Mouse (Mus musculus) olfactory bulb, adult 2 months (tissue): Measurements from ENCODE around the gene Traf3ip2. TPM values are rescaled to one million over a fixed set of nuclear protein-coding genes. Genes with fewer than 3 reads are reported as not detected.
A peak's percentile ranks its signal among the peaks of the same experiment; 100 is the strongest.

Experiments
- H3K27ac ChIP-seq: fragments of 200-500 bp; 2 replicates; pipeline ENCODE4 v1.5.1; 2012; ENCODE audit warnings: low read depth, low read length; ENCODE audit not compliant: insufficient read depth
- H3K4me1 ChIP-seq: fragments of 200-500 bp; 2 replicates; pipeline ENCODE4 v1.6.1; 2012; ENCODE audit warnings: low read length; ENCODE audit not compliant: control insufficient read depth, insufficient read depth
- H3K4me3 ChIP-seq: fragments of 200-500 bp; 2 replicates; pipeline ENCODE4 v1.5.1; 2012; ENCODE audit warnings: mild to moderate bottlenecking, low read depth, low read length, moderate library complexity; ENCODE audit not compliant: insufficient read depth
- CTCF ChIP-seq: fragments of 200-500 bp; IDR thresholded peaks from 2 replicates; pipeline ENCODE4 v1.5.1; 2012; ENCODE audit warnings: low read depth, mild to moderate bottlenecking, low read length, moderate library complexity; ENCODE audit not compliant: insufficient read depth
- POLR2A ChIP-seq: fragments of 200-500 bp; IDR thresholded peaks from 2 replicates; pipeline ENCODE4 v1.6.1; 2012; ENCODE audit warnings: mild to moderate bottlenecking, low read depth, low read length, moderate library complexity; ENCODE audit not compliant: insufficient read depth
- WGBS: fragments of 180-500 bp; shearing (Covaris S2); methylation state at CpG from one replicate; pipeline ENCODE4 v1.1.7; 2018; 5-methylcytosine and 5-hydroxymethylcytosine counted together
- polyA plus RNA-seq: library from polyadenylated mRNA; stranded (reverse); fragments of >200 nt; gene quantifications from 2 replicates; pipeline ENCODE4 v1.2.4, GENCODE M21; 2012; ENCODE audit warnings: low replicate concordance; ENCODE audit not compliant: missing spikeins, insufficient read depth, insufficient read length

The Traf3ip2 gene
- polyA plus RNA-seq, 1 experiment: not detected

DNA sequence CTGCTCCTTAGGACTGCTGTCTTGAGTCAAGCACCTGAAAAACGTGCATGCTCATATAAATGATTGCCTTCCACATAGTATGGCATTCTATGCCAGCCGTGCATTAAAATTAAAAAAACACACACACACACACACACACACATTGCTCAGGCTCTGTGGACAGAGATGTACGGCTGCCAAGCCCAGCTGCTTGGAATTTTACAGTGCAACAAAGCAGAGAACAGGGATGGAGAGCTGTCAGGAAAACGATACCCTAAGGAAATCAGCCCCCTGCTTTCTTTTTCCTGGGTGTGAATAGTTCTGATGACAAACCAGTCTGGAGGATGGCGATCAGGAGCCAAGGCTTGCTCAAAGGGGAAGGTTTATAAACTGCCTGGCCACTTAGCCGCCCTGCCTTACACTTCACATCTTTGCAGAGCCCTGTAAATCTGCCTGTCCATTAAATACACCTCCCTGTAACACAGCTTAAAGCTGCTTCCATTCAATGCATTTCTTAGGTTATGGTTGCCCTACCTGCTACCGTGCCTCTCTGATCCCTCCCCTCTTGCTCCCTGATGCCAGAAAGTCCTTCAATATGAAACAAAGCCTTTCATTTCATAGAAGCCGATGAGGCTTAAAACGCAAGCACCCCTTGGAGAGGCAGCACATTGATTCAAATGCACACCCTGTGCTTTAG, 15.5 kb upstream of the Traf3ip2 start:
- H3K4me1 ChIP-seq: no peaks in the 10 kb centered on the region
- H3K4me3 ChIP-seq: no peak overlapping the region
- no peak overlapping the region for H3K27ac ChIP-seq
- TF ChIP-seq POLR2A (no peak), CTCF (no peak)
- 54% methylated on average over 9 of the region's 9 CpGs for WGBS

- WGBS: 47% methylated on average over 3 of the region's 3 CpGs
- no peak overlapping the region for H3K4me3 ChIP-seq
- H3K27ac ChIP-seq: no peak overlapping the region
- H3K4me1 ChIP-seq: no peaks in the 10 kb centered on the region
- no peak for TF ChIP-seq CTCF
- no peak for TF ChIP-seq POLR2A
These were observed 14.9 kb upstream of the Traf3ip2 start for GRCm38 (mm10) chr10:39597792-39598183.

DNA sequence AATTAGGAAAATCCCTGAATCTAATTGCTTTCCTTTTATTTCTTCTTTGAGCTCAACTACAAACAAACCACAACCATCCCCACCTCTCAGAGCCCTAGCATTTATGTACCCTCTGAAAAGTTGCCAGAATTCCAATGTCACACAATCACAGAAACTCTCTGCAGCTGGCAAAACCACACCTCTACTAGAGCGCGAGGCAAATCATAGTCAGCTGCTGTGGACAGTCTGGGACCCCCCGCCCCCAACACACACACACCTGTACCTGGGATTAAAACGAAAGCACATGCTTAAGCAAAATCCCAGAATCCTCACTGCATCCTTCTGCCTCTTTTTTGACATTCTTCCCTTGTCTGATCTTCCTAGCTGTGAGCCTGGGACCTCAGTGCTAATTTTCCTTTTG, 13.1 kb upstream of the Traf3ip2 start:
- TF ChIP-seq POLR2A: no peak
- TF ChIP-seq CTCF: no peak
- Histone ChIP-seq H3K27ac (no peak overlapping the region), H3K4me1 (no peaks in the 10 kb centered on the region), H3K4me3 (no peak overlapping the region)
- 88% methylated on average over 4 of the region's 4 CpGs for WGBS

GRCm38 (mm10) chr10:39600115-39600514, 12.6 kb upstream of the Traf3ip2 start:
- WGBS: 83% methylated on average over 1 of the region's 1 CpGs
- TF ChIP-seq POLR2A: no peak

GRCm38 (mm10) chr10:39601068-39601467, 11.7 kb upstream of the Traf3ip2 start:
- H3K27ac ChIP-seq: no peak overlapping the region
- H3K4me3 ChIP-seq: no peak overlapping the region
- TF ChIP-seq POLR2A (no peak), CTCF (no peak)
- 90% methylated on average over 5 of the region's 5 CpGs for WGBS
- H3K4me1 ChIP-seq: no peaks in the 10 kb centered on the region

More at GRCm38 (mm10) chr10:39600115-39600514, 12.6 kb upstream of the Traf3ip2 start:
- Histone ChIP-seq H3K4me3 (no peak overlapping the region), H3K27ac (no peak overlapping the region), H3K4me1 (no peaks in the 10 kb centered on the region)

- TF ChIP-seq CTCF (no peak), POLR2A (no peak)
- Histone ChIP-seq H3K4me1 (no peaks in the 10 kb centered on the region), H3K27ac (no peak overlapping the region), H3K4me3 (no peak overlapping the region)
- 84% methylated on average over 1 of the region's 1 CpGs for WGBS
These were observed 6.3 kb upstream of the Traf3ip2 start for GRCm38 (mm10) chr10:39606434-39606833.

DNA sequence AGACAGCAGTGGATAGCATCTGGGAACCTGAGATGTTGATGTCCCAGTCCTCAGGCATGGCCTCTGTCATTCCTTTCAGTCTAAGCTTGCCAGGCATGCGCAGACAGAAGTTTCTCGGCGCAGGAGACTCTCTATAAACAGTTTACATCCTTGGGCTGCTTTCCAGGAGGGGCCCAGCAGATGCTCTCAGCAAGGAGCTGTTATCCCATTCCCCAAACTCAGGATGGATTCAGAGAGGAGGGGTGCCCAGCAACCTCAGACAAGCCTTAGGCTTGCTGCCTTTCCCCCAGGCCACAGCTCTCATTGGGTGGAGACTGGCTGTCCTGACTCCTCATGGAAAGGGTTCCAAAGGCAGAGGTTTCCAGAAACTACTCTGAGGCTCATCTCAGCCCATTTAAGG, 1.5 kb upstream of the Traf3ip2 start:
- no peak overlapping the region for H3K4me3 ChIP-seq
- H3K27ac ChIP-seq: no peak overlapping the region
- 79% methylated on average over 3 of the region's 3 CpGs for WGBS
- peaks cover 17% of the 10 kb centered on the region for H3K4me1 ChIP-seq
- TF ChIP-seq CTCF (no peak), POLR2A (no peak)

- H3K27ac ChIP-seq: no peak overlapping the region
- no peak overlapping the region for H3K4me3 ChIP-seq
- TF ChIP-seq CTCF: no peak
- no peak for TF ChIP-seq POLR2A
- WGBS: 62% methylated on average over 2 of the region's 2 CpGs
- peaks cover 20% of the 10 kb centered on the region for H3K4me1 ChIP-seq
These were observed 603 bp upstream of the Traf3ip2 start for GRCm38 (mm10) chr10:39612131-39612530.

DNA sequence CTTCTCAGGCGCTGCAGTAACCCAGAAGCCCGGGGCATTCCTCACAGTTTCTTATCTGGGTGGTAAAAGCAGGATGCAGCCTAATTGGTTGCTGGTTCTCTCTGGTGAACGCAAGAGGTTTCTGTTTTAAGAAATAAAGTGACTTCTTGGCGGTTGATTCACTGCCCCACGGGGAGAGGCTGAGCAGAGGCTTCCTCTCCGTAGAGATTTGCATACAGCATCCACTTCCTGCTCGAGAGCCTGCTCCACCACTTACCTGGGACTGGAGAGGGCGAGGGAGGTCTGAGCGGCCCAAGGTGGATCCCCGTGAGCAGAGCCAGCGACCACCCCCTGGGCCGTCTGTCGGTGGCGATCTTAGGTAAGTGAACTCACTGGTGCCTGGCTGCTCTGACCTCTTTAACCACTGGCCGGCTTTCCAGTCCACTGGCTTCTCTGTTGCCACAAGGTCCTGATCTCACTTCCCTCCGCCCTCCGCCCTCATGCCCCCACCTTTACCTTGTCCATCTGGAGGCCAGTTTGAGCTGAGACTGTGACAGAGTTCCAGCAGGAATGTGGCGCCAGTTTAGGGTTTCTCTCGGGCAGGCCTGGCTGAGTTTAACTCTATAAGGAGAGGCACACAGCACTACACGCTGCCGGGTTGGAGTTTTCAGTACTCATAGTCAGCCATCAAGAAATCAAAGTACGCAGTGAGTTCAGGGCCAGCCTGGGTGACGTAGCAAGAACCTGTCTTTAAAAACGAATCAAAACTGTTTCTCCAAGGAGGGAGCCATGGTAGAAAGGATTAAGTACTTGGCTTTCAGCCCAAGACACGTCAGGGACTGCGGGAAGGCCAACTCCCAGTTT, 476 bp downstream of the Traf3ip2 start:
- 33% methylated on average over 26 of the region's 26 CpGs for WGBS
- peak overlapping the region; percentile 43 for H3K27ac ChIP-seq
- H3K4me1 ChIP-seq: peaks cover 20% of the 10 kb centered on the region
- TF ChIP-seq CTCF: no peak
- TF ChIP-seq POLR2A: no peak
- H3K4me3 ChIP-seq: peak overlapping the region; percentile 36
